Mouse (Mus musculus) ES-Bruce4 (cell line): Measurements from ENCODE around the gene Guca2a. TPM values are rescaled to one million over a fixed set of nuclear protein-coding genes. Genes with fewer than 3 reads are reported as not detected.

Experiments used
- H3K27ac ChIP-seq: 2 replicates; pipeline ENCODE4 v1.5.1; 2012; ENCODE audit warnings: low read length, inconsistent platforms; ENCODE audit not compliant: insufficient read depth
- H3K27me3 ChIP-seq: 2 replicates; pipeline ENCODE4 v1.6.1; 2012; ENCODE audit warnings: mild to moderate bottlenecking, low read length, inconsistent platforms; ENCODE audit not compliant: control insufficient read depth, poor library complexity, insufficient read depth, severe bottlenecking
- H3K36me3 ChIP-seq: 2 replicates; pipeline ENCODE4 v1.6.1; 2012; ENCODE audit warnings: inconsistent platforms, mild to moderate bottlenecking, low read length, moderate library complexity; ENCODE audit not compliant: control insufficient read depth, poor library complexity, insufficient read depth, severe bottlenecking
- H3K4me1 ChIP-seq: one replicate; pipeline ENCODE4 v1.8.1; 2011; ENCODE audit warnings: low read length; ENCODE audit not compliant: control insufficient read depth, insufficient read depth
- H3K4me3 ChIP-seq: 2 replicates; pipeline ENCODE4 v1.5.1; 2011; ENCODE audit warnings: low read depth, mild to moderate bottlenecking, low read length
- H3K9ac ChIP-seq: 2 replicates; pipeline ENCODE4 v1.6.1; 2012; ENCODE audit warnings: low read depth, mild to moderate bottlenecking, inconsistent platforms; ENCODE audit not compliant: poor library complexity, severe bottlenecking
- H3K9me3 ChIP-seq: replicated peaks from 2 replicates; pipeline ENCODE4 v1.6.1; 2012; ENCODE audit warnings: mild to moderate bottlenecking, low read length, inconsistent platforms; ENCODE audit not compliant: control insufficient read depth, poor library complexity, insufficient read depth, severe bottlenecking
- CTCF ChIP-seq: IDR thresholded peaks from one replicate; pipeline ENCODE4 v1.8.1; 2011; ENCODE audit warnings: low read depth, low read length
- EP300 ChIP-seq: IDR thresholded peaks from 2 replicates; pipeline ENCODE4 v1.6.1; 2011; ENCODE audit warnings: low read depth, low read length; ENCODE audit not compliant: insufficient read depth
- POLR2A ChIP-seq: IDR thresholded peaks from one replicate; pipeline ENCODE4 v1.8.1; 2011; ENCODE audit warnings: low read length; ENCODE audit not compliant: insufficient read depth
- polyA plus RNA-seq: library from polyadenylated mRNA; stranded (reverse); fragments of >200 nt; gene quantifications from 2 replicates; pipeline ENCODE4 v1.2.4, GENCODE M21; 2011; ENCODE audit warnings: low read depth; ENCODE audit not compliant: missing spikeins, insufficient read depth, insufficient read length

Gene Guca2a
- polyA plus RNA-seq, 1 experiment, result not detected

- TF ChIP-seq CTCF (no peak), POLR2A (no peak), EP300 (no peak)
- Histone ChIP-seq H3K36me3 (no peaks in the 10 kb centered on the region), H3K27me3 (no peaks in the 10 kb centered on the region), H3K4me1 (peaks cover 5% of the 10 kb centered on the region), H3K4me3 (no peak overlapping the region), H3K9ac (no peak overlapping the region), H3K9me3 (no peaks in the 10 kb centered on the region), H3K27ac (no peak overlapping the region)
These were observed 2.4 kb upstream of the Guca2a start for GRCm38 (mm10) chr4:119634908-119635660.

GRCm38 (mm10) chr4:119635686-119636085, 1.8 kb upstream of the Guca2a start:
- peaks cover 5% of the 10 kb centered on the region for H3K4me1 ChIP-seq
- TF ChIP-seq EP300, result no peak
- TF ChIP-seq CTCF, result no peak
- TF ChIP-seq POLR2A, result no peak
- H3K27me3 ChIP-seq, result no peaks in the 10 kb centered on the region
- H3K27ac ChIP-seq, result no peak overlapping the region
- H3K4me3 ChIP-seq, result no peak overlapping the region
- H3K36me3 ChIP-seq, result no peaks in the 10 kb centered on the region
- H3K9ac ChIP-seq, result no peak overlapping the region
- no peaks in the 10 kb centered on the region for H3K9me3 ChIP-seq

GRCm38 (mm10) chr4:119636731-119637130, 773 bp upstream of the Guca2a start:
- Histone ChIP-seq H3K4me3 (no peak overlapping the region), H3K9ac (no peak overlapping the region), H3K9me3 (no peaks in the 10 kb centered on the region), H3K27ac (no peak overlapping the region), H3K36me3 (no peaks in the 10 kb centered on the region), H3K27me3 (no peaks in the 10 kb centered on the region), H3K4me1 (no peaks in the 10 kb centered on the region)
- no peak for TF ChIP-seq CTCF
- TF ChIP-seq EP300, result no peak
- TF ChIP-seq POLR2A, result no peak

GRCm38 (mm10) chr4:119637946-119638345, 442 bp downstream of the Guca2a start:
- no peak for TF ChIP-seq POLR2A
- H3K27me3 ChIP-seq, result no peaks in the 10 kb centered on the region
- no peaks in the 10 kb centered on the region for H3K36me3 ChIP-seq
- no peaks in the 10 kb centered on the region for H3K4me1 ChIP-seq
- no peak overlapping the region for H3K9ac ChIP-seq
- H3K9me3 ChIP-seq, result peaks cover 5% of the 10 kb centered on the region
- H3K4me3 ChIP-seq, result no peak overlapping the region
- H3K27ac ChIP-seq, result no peak overlapping the region

- H3K9me3 ChIP-seq, result peaks cover 8% of the 10 kb centered on the region
- H3K36me3 ChIP-seq, result no peaks in the 10 kb centered on the region
- no peak overlapping the region for H3K27ac ChIP-seq
- TF ChIP-seq CTCF (no peak), POLR2A (no peak), EP300 (no peak)
- no peak overlapping the region for H3K9ac ChIP-seq
- no peaks in the 10 kb centered on the region for H3K27me3 ChIP-seq
- no peaks in the 10 kb centered on the region for H3K4me1 ChIP-seq
- H3K4me3 ChIP-seq, result no peak overlapping the region
These were observed 1.2 kb downstream of the Guca2a start for GRCm38 (mm10) chr4:119638656-119639055.

GRCm38 (mm10) chr4:119642666-119643065, 5.2 kb downstream of the Guca2a start:
- TF ChIP-seq CTCF (no peak), EP300 (no peak), POLR2A (no peak)
- Histone ChIP-seq H3K4me1 (no peaks in the 10 kb centered on the region), H3K36me3 (no peaks in the 10 kb centered on the region), H3K9me3 (peaks cover 8% of the 10 kb centered on the region), H3K9ac (no peak overlapping the region), H3K27me3 (no peaks in the 10 kb centered on the region), H3K27ac (no peak overlapping the region), H3K4me3 (no peak overlapping the region)
